9 mouse cellular contexts compared by ENCODE assay signal in the genomic region with DNA sequence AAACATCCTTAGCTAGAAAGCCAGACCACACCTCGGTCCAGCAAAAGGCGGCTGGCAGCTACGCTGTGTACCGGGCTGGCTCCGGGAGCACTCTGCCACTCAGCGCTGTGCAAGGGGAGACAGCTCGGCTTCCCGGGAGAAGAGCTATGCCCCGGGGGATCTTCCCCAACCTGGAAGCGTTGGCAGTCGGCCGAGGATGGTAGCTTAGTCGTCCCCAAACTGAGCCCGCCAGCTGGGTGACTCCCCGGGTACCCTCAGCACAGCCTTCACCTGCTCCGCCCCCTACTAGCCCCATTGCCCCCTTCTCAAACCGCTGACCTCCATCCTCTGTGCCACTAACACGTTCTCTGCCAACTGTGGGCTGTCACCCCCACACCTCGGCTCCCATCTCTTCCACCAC. TPM values are rescaled to one million over a fixed set of nuclear protein-coding genes. Genes with fewer than 3 reads are reported as not detected.
DNase-seq lines count a peak whose midpoint lies in the region; ATAC-seq lines count a peak whose summit lies in the region.
"Had no signal": no experiment of that assay in that cellular context is flagged by ENCODE, and none has a peak within 500 bp of the region (broad histone marks: within the 10 kb centered on the region; RNA-seq: fewer than 3 reads in every experiment).

No protein-coding gene starts in this region.

- DNase-seq in layer of hippocampus, adult 11-12 months (ENCODE audit: low spot score) = peak; percentile 54
- DNase-seq in layer of hippocampus, postnatal 36 days = no peak
- DNase-seq in embryonic facial prominence, embryonic 11.5 days (ENCODE audit: low spot score) = no peak
- no peak for DNase-seq in B cell, adult 2 months
- DNase-seq in urinary bladder, postnatal 14 days (ENCODE audit: low spot score) = no peak

- no peak; the same call in 1 of the 2 replicates for ATAC-seq in embryonic facial prominence, embryonic 11.5 days (replicated peaks; ENCODE audit: insufficient number of reproducible peaks, low FRiP score, low TSS enrichment, low read depth)
- ATAC-seq in intestine, embryonic 15.5 days = 0 out of 2 replicates have a peak, but pooled peaks have one; percentile 15
- ATAC-seq in neural tube, embryonic 13.5 days (ENCODE audit: low read depth) = peak; percentile 38
- ATAC-seq in megakaryocyte-erythroid progenitor cell, adult 5-6 weeks (replicated peaks; ENCODE audit: low FRiP score, low TSS enrichment, poor library complexity, severe bottlenecking) = no peak

- no peaks in the 10 kb centered on the region for H3K9me3 ChIP-seq in embryonic facial prominence, embryonic 11.5 days (replicated peaks; ENCODE audit: control insufficient read depth, low read length)
- H3K9me3 ChIP-seq in intestine, embryonic 15.5 days = no peaks in the 10 kb centered on the region
- no peaks in the 10 kb centered on the region for H3K9me3 ChIP-seq in neural tube, embryonic 13.5 days

- peak overlapping the region; percentile 99 for H3K4me2 ChIP-seq in embryonic facial prominence, embryonic 11.5 days (ENCODE audit: low read depth, low read length)
- peak overlapping the region; percentile 88 for H3K4me2 ChIP-seq in intestine, embryonic 15.5 days (replicated peaks)
- H3K4me2 ChIP-seq in neural tube, embryonic 13.5 days = peak overlapping the region; percentile 82

- H3K27me3 ChIP-seq in embryonic facial prominence, embryonic 11.5 days (ENCODE audit: control insufficient read depth, insufficient read depth, low read length) = peaks cover 43% of the 10 kb centered on the region
- peaks cover 63% of the 10 kb centered on the region for H3K27me3 ChIP-seq in intestine, embryonic 15.5 days (replicated peaks)
- peaks cover 40% of the 10 kb centered on the region for H3K27me3 ChIP-seq in neural tube, embryonic 13.5 days

- H3K36me3 ChIP-seq in embryonic facial prominence, embryonic 11.5 days (replicated peaks; ENCODE audit: control insufficient read depth, insufficient read depth, low read depth, low read length) = no peaks in the 10 kb centered on the region
- H3K36me3 ChIP-seq in intestine, embryonic 15.5 days = no peaks in the 10 kb centered on the region
- no peaks in the 10 kb centered on the region for H3K36me3 ChIP-seq in neural tube, embryonic 13.5 days

- H3K27ac ChIP-seq in embryonic facial prominence, embryonic 11.5 days (replicated peaks; ENCODE audit: low read depth, low read length) = no peak overlapping the region
- no peak overlapping the region for H3K27ac ChIP-seq in intestine, embryonic 15.5 days
- H3K27ac ChIP-seq in neural tube, embryonic 13.5 days (replicated peaks) = peak overlapping the region; percentile 95

- H3K9ac ChIP-seq in embryonic facial prominence, embryonic 11.5 days (replicated peaks; ENCODE audit: low read length) = peak overlapping the region; percentile 63
- no peak overlapping the region; the same call in none of the 2 replicates for H3K9ac ChIP-seq in intestine, embryonic 15.5 days
- peak overlapping the region; percentile 89 for H3K9ac ChIP-seq in neural tube, embryonic 13.5 days

- 4% methylated on average over 19 of the region's 19 CpGs for WGBS in embryonic facial prominence, embryonic 11.5 days
- 6% methylated on average over 19 of the region's 19 CpGs for WGBS in intestine, embryonic 15.5 days
- under 1% methylated on average over 19 of the region's 19 CpGs for WGBS in neural tube, embryonic 13.5 days

- H3K4me1 ChIP-seq in embryonic facial prominence, embryonic 11.5 days (ENCODE audit: control insufficient read depth, insufficient read depth, low read length) = no peaks in the 10 kb centered on the region; the same call in 1 of the 2 replicates
- peaks cover 10% of the 10 kb centered on the region for H3K4me1 ChIP-seq in intestine, embryonic 15.5 days (replicated peaks)
- peaks cover 52% of the 10 kb centered on the region for H3K4me1 ChIP-seq in neural tube, embryonic 13.5 days (replicated peaks)

- H3K4me3 ChIP-seq in embryonic facial prominence, embryonic 11.5 days (ENCODE audit: low read depth, low read length) = peak overlapping the region; percentile 66
- peak overlapping the region; percentile 54 for H3K4me3 ChIP-seq in intestine, embryonic 15.5 days (replicated peaks)
- H3K4me3 ChIP-seq in neural tube, embryonic 13.5 days = peak overlapping the region; percentile 55

RNA-seq across cellular contexts. Expression of a gene that starts 0.6 kb away (rescaled TPM):
- total RNA-seq in layer of hippocampus, postnatal 36 days (2021) = 100 to 1,000 TPM in 1 of 2 experiments, 10 to 100 TPM in 1; 85.5 to 105 TPM
- polyA plus RNA-seq in embryonic facial prominence, embryonic 11.5 days (2014; fragmentation: Nextera tagmentation; extraction: Ambion mirVana) = 5.8 and 8.4 TPM in 2 replicates
- polyA plus RNA-seq in intestine, embryonic 15.5 days (2015; fragmentation: Nextera tagmentation; extraction: Ambion mirVana) = 5.3 and 5.8 TPM in 2 replicates
- polyA plus RNA-seq in neural tube, embryonic 13.5 days (2015; fragmentation: Nextera tagmentation; extraction: Ambion mirVana) = 59.5 and 59.6 TPM in 2 replicates
- total RNA-seq in megakaryocyte-erythroid progenitor cell, adult 5-6 weeks (2014; fragmentation: Nextera tagmentation) = not detected in 2 replicates
- not detected in 2 replicates for total RNA-seq in megakaryocyte-erythroid progenitor cell, adult 5-6 weeks (2017)
- polyA plus RNA-seq: spleen, adult 2 months had no signal

Comparison
In these comparisons a context has a peak if more than half of its experiments do, and no peak if none do; other contexts are left out.
1. ATAC-seq: peak in intestine, embryonic 15.5 days (single experiment) and neural tube, embryonic 13.5 days (single experiment); none in embryonic facial prominence, embryonic 11.5 days (single experiment) and megakaryocyte-erythroid progenitor cell, adult 5-6 weeks (single experiment).
2. Peak in every context shown above with its lines, with median percentiles within 50 percentile points of each other: H3K4me2 ChIP-seq and H3K4me3 ChIP-seq.